Mouse (Mus musculus) small intestine, adult 2 months (tissue): ENCODE measurements around the gene Foxn3. TPM values are rescaled to one million over a fixed set of nuclear protein-coding genes. Genes with fewer than 3 reads are reported as not detected.

Experiments used
- H3K27ac ChIP-seq: fragments of 200-500 bp; 2 replicates; pipeline ENCODE4 v1.5.1; 2012; ENCODE audit warnings: low read depth, low read length, control low read depth, inconsistent platforms; ENCODE audit not compliant: insufficient read depth
- H3K27me3 ChIP-seq: fragments of 200-500 bp; 2 replicates; pipeline ENCODE4 v1.6.1; 2012; ENCODE audit warnings: mild to moderate bottlenecking, moderate library complexity, low read length, inconsistent platforms; ENCODE audit not compliant: control insufficient read depth, insufficient read depth
- H3K36me3 ChIP-seq: fragments of 200-500 bp; 2 replicates; pipeline ENCODE4 v1.6.1; 2012; ENCODE audit warnings: mild to moderate bottlenecking, low read length, control low read depth, inconsistent platforms; ENCODE audit not compliant: control insufficient read depth, insufficient read depth
- H3K4me1 ChIP-seq: fragments of 200-500 bp; 2 replicates; pipeline ENCODE4 v1.6.1; 2012; ENCODE audit warnings: low read length, inconsistent platforms, mixed read lengths; ENCODE audit not compliant: control insufficient read depth, insufficient read depth, insufficient read length
- H3K4me3 ChIP-seq: fragments of 200-500 bp; 2 replicates; pipeline ENCODE4 v1.5.1; 2012; ENCODE audit warnings: low read depth, mild to moderate bottlenecking, control low read depth, inconsistent platforms, low read length, moderate library complexity
- CTCF ChIP-seq: fragments of 200-500 bp; IDR thresholded peaks from 2 replicates; pipeline ENCODE4 v1.5.1; 2012; ENCODE audit warnings: low read depth, mild to moderate bottlenecking, control low read depth, inconsistent platforms, low read length, moderate library complexity, mixed read lengths; ENCODE audit not compliant: insufficient replicate concordance, insufficient read length; ENCODE audit errors: extremely low read depth
- POLR2A ChIP-seq: fragments of 200-500 bp; IDR thresholded peaks from 2 replicates; pipeline ENCODE4 v1.6.1; 2012; ENCODE audit warnings: low read depth, mild to moderate bottlenecking, control low read depth, inconsistent platforms, low read length, moderate library complexity
- WGBS: fragments of 180-500 bp; shearing (Covaris S2); methylation state at CpG from one replicate; pipeline ENCODE4 v1.1.7; 2018; 5-methylcytosine and 5-hydroxymethylcytosine counted together
- polyA plus RNA-seq: library from polyadenylated mRNA; depleted of rRNA; stranded (reverse); fragments of >200 nt; gene quantifications from 2 replicates; pipeline ENCODE4 v1.2.3, GENCODE M21; 2012

The Foxn3 gene
- polyA plus RNA-seq, 1 experiment = 17.5 TPM

GRCm38 (mm10) chr12:99332144-99332807 lies 231.1 kb downstream of the Foxn3 start:
- no peaks in the 10 kb centered on the region; the same call in 1 of the 2 replicates for H3K4me1 ChIP-seq
- 67% methylated on average over 16 of the region's 16 CpGs for WGBS
- H3K27ac ChIP-seq = no peak overlapping the region
- H3K36me3 ChIP-seq = peaks cover 4% of the 10 kb centered on the region; the same call in 1 of the 2 replicates
- no peak for TF ChIP-seq POLR2A
- TF ChIP-seq CTCF = no peak
- H3K4me3 ChIP-seq = no peak overlapping the region
- H3K27me3 ChIP-seq = no peaks in the 10 kb centered on the region

- H3K27ac ChIP-seq = no peak overlapping the region
- H3K36me3 ChIP-seq = peaks cover 4% of the 10 kb centered on the region; the same call in 1 of the 2 replicates
- no peaks in the 10 kb centered on the region; the same call in 1 of the 2 replicates for H3K4me1 ChIP-seq
- TF ChIP-seq POLR2A (no peak), CTCF (no peak)
- H3K27me3 ChIP-seq = no peaks in the 10 kb centered on the region
- WGBS = 53% methylated on average over 8 of the region's 8 CpGs
- no peak overlapping the region for H3K4me3 ChIP-seq
Observed at GRCm38 (mm10) chr12:99331341-99331947, 231.9 kb downstream of the Foxn3 start.

GRCm38 (mm10) chr12:99330822-99331285 lies 232.5 kb downstream of the Foxn3 start:
- 86% methylated on average over 12 of the region's 12 CpGs for WGBS
- TF ChIP-seq CTCF (no peak), POLR2A (no peak)
- no peak overlapping the region for H3K4me3 ChIP-seq
- no peak overlapping the region for H3K27ac ChIP-seq
- H3K36me3 ChIP-seq = peaks cover 4% of the 10 kb centered on the region; the same call in 1 of the 2 replicates
- no peaks in the 10 kb centered on the region; the same call in 1 of the 2 replicates for H3K4me1 ChIP-seq
- H3K27me3 ChIP-seq = no peaks in the 10 kb centered on the region

- Histone ChIP-seq H3K4me3 (no peak overlapping the region), H3K36me3 (peaks cover 4% of the 10 kb centered on the region; the same call in 1 of the 2 replicates), H3K27me3 (no peaks in the 10 kb centered on the region), H3K4me1 (no peaks in the 10 kb centered on the region; the same call in 1 of the 2 replicates), H3K27ac (no peak overlapping the region)
- TF ChIP-seq CTCF (no peak), POLR2A (no peak)
- WGBS = 82% methylated on average over 20 of the region's 20 CpGs
Observed at GRCm38 (mm10) chr12:99329301-99330257, 233.8 kb downstream of the Foxn3 start.

GRCm38 (mm10) chr12:99326157-99326556 lies 237.2 kb downstream of the Foxn3 start:
- Histone ChIP-seq H3K4me1 (no peaks in the 10 kb centered on the region; the same call in 1 of the 2 replicates), H3K36me3 (0 out of 2 replicates have a peak, but pooled peaks cover 3% of the 10 kb centered on the region)
- 73% methylated on average over 8 of the region's 8 CpGs for WGBS

GRCm38 (mm10) chr12:99321633-99322431 lies 241.6 kb downstream of the Foxn3 start:
- TF ChIP-seq POLR2A (no peak), CTCF (no peak)
- Histone ChIP-seq H3K36me3 (0 out of 2 replicates have a peak, but pooled peaks cover 2% of the 10 kb centered on the region), H3K27ac (no peak overlapping the region), H3K4me1 (no peaks in the 10 kb centered on the region), H3K4me3 (no peak overlapping the region), H3K27me3 (no peaks in the 10 kb centered on the region)
- 81% methylated on average over 12 of the region's 12 CpGs for WGBS

More at GRCm38 (mm10) chr12:99326157-99326556, 237.2 kb downstream of the Foxn3 start:
- Histone ChIP-seq H3K4me3 (no peak overlapping the region), H3K27ac (no peak overlapping the region), H3K27me3 (no peaks in the 10 kb centered on the region)
- TF ChIP-seq CTCF (no peak), POLR2A (no peak)
